Mouse (Mus musculus): ENCODE results near the gene Znrf1.
"Not testable (repeated sequence)": the region's sequence is repeated elsewhere in the genome, so short reads cannot be mapped to it uniquely, and the experiment has no call there.

Znrf1 gene

DNA sequence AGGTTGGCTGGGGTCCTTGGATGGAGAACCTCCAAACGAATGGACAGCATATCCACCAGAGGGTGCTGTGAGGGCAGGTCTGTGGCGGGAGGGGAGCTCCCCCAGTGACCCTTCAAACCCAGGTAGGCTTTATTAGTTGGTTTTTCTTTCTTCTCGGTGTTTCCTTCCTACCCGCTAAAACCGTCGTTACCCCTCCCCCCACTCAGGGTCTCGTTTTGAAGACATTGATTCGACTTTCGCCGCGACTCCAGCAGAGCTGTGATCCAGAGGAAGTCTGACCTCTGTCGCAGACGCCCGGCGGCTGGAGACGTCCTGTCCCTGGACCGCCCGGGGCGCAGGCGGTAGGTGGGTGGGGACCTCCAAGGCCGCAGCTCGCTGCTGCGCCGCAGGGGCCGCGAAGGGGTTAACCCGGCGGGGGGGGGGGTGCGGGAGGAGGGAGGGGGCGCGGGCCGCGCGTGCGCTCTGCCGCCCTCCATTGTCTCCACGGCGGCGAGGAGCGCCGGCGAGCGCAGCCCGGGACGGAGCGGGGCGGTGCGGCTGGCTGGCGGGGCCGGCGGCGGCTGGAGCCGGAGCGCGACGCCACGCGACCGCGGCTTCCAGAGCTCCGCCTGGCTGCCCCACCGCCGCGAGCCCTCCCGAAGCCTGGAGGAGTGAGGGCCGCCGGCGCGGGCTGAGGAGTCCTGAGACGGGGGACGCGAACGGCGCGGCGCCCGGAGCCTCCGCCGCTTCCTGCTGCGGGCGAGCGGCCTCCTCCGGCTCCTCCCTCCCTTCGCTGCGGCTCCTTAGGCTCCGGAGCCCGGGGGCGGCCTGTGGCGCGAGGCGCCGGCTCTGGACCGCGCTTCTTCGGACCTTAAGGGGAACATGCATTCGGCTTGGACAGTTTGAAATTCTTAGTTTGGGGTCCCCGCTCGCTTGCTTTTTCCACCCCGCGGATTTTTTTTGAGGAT lies at the start of gene Znrf1:
TSS of gene Znrf1 (plus strand) at position 67 of the 947 bp plus-strand sequence.
- DNase-seq (ENCODE audit: low read depth, low spot score), result no peak

DNA sequence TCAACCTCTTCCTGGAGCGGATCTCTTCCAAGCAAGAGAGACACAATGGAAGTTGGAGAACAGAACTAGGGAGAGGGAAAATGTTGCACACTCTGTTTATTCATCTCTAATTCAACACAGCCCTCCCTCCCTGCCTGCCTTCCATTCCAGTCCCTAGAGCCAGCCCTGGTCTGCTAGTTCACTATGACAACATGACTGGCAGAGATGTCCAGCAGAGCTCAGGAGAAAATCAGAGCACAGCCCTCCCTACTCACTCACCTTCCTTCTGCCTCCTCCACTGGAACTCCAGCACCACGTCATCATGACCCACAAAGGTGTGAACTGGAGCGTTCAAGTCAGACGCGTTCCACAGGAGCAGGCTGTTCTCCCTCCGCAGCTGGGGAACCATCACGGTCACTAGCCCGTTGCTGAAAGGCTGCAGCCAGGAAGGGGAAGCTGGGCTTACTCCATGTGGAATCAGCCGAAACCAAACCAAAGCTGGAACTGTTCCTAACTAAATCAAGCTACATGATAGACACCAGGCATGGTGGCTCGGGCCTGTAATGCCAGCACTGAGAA lies 45.8 kb upstream of the Znrf1 start:
- DNase-seq (ENCODE audit: low read depth, low spot score), result no peak

DNA sequence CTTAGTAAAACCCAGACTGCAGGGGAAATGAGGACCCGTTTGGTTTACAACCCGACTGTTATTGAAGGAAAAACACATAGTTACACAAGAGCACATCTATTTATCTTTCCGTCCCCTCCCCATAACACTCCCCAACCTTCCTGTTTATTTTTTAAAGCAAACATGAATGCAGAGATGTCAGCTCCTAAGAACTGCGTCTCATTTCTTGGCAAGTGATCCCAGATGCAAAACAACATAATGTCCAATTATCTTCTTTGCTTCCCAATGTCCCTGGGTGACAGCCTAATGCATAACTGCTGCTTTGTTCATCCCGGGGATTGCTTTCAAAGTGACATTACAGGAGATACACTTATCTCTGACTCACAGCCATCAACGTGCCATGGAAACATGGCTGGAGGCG lies 44.7 kb upstream of the Znrf1 start:
- no peak for DNase-seq (ENCODE audit: low read depth, low spot score)

DNA sequence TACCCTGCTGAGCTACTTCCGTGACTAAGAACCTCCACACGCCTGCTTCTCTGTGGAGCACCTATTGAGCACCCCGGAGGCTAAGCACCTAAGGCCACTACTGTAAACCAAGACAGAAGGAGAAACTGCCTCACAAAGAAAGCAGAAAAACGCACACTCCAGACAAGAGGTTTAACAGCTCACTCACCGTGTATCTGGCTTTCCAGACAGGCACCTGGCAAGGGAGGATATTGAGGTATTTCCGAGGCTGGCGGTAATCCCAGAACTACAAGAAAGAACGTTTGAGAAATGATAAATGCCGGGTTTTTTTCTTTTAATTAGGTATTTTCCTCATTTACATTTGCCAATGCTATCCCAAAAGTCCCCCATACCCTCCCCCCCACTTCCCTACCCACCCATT lies 43.4 kb upstream of the Znrf1 start:
- DNase-seq (ENCODE audit: low read depth, low spot score), result no peak

DNA sequence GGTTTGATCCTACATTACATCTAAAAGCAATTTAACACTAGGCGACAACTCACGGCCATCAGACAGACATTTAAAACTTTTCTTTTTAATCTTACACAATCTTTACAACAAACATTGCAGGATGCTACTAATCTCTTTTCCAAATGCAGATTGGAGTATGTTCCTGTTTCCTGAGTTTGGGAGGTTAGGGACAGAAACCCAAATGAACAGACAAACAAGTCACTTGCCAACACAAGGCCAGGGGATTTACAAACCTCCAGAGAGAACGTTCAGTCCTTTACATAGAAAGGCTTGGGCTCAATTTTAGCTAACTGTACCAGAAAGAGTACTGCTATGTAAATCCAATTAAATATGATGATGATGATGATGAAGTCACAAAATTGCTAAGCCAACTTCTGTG lies 42.7 kb upstream of the Znrf1 start:
- DNase-seq (ENCODE audit: low read depth, low spot score), result no peak

DNA sequence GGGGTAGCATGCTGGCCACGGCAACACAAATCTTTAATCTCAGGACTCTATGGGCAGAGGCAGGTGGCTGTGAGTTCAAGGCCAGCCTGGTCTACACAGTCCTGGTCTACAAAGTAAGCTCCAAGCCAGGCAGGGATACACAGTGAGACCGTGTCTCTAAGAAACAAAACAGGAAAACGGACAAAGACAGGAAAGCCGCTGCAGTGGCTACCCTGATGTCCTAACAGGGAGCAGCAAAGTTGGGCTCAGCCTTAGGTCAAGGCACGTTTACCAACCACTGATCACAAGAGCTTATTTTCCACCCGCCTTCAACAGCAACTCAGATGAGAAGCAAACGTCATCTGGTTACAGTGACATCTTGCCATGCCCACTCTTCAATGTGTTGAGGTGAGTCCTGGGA lies 39.6 kb upstream of the Znrf1 start:
- no peak for DNase-seq (ENCODE audit: low read depth, low spot score)

DNA sequence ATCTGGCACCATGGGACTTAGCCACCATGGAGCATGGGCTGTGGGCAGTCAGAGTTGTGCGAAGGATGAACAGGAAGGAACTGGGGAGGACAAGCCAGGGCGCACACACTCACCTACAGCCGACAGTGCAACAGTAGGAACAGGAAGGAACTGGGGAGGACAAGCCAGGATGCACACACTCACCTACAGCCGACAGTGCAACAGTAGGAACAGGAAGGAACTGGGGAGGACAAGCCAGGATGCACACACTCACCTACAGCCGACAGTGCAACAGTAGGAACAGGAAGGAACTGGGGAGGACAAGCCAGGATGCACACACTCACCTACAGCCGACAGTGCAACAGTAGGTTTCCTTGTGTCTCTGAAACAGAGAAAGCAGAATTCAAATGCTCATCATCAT lies 37.6 kb upstream of the Znrf1 start:
- not testable (repeated sequence) for DNase-seq (ENCODE audit: low read depth, low spot score)

DNA sequence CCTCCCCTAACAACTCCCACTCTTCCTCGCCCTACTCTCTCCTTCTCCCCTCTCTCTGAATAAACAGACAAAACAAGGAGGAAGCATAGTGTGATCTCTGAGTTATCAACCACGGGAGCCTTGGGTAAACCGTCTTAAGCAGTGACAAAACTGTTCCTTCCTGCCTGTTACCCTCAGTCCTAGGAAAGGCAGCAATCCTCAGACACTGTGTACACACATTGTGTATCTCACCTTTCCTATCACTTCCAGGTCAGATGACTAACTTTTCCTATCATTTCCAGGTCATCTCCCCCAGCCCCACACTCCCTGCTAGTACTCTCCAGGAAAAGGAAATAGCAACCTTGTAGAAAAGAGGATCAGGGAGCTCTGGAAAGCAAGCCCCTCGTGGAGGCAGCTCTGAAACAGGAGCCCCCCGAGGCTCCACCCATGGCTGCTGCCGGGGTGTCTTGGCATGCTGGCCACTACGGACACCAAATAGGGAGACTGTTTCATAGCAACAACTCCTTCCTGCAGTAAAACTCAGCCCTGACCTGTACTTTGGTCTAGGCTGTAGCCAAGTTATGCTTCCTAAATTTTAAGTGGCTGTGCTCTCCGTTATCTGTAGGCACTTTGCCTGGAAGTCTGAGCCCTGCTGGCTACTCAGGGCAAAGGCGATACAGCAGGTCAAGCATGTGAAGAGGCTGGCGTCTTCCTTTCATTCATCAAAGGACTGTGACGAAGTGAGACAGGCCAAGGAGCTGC lies 34.0 kb upstream of the Znrf1 start:
- no peak for DNase-seq (ENCODE audit: low read depth, low spot score)

DNA sequence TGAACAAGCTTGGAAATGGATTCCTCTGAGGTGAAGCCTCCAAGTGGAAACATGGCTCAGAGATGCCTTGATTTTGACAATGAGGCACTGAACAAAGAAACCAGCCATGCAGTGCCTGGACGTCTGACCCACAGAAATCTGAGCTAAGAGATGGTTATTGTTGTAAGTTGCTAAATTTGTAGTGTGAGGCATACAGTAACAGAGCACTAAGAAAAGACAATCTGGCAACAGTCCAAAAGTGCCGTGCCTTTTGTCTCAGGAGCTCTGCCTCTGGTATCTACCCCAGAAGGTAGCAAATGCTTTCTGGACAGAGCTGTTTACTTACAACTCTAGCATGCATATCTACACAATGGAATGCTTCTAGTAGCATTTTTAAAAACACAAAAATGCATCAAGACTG lies 27.3 kb upstream of the Znrf1 start:
- DNase-seq (ENCODE audit: low read depth, low spot score), result no peak

DNA sequence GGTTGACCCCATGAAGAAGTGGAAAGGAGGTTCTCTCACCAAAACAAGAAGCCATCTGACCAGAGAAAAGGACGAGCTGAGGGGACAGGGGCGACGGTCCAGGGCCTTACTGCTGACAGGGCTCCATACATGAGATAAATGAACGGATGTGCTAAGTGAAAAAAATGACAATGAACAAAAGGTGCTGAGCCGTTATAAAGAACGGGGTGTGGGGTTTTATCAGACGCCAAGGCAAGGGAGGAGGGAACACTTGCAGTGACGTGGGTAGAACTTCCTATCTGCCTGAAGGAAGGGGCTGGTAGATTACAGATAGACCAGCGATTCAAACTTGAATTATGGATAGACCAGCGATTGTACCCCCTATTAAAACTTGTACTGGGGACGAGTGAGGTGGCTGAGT lies 26.6 kb upstream of the Znrf1 start:
- no peak for DNase-seq (ENCODE audit: low read depth, low spot score)

DNA sequence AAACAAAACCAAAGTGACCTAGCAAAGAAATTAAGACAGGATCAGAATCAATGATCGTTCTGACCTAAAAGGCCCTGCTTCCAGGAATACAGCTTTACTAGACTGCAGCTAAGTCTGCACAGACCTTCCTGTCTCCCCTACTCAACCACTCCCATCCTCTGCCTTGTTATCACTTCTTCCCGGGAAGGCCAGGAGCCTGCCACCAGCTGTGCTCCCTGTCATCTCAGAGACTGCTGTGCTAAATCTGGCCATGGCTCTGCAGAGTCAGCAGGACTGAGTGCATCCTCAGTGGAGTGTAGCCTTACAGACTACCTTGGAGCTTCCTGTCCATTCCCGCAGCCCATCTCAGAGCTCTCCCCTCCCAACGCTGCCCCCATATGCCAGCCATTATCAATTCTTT lies 25.5 kb upstream of the Znrf1 start:
- DNase-seq (ENCODE audit: low read depth, low spot score), result no peak

DNA sequence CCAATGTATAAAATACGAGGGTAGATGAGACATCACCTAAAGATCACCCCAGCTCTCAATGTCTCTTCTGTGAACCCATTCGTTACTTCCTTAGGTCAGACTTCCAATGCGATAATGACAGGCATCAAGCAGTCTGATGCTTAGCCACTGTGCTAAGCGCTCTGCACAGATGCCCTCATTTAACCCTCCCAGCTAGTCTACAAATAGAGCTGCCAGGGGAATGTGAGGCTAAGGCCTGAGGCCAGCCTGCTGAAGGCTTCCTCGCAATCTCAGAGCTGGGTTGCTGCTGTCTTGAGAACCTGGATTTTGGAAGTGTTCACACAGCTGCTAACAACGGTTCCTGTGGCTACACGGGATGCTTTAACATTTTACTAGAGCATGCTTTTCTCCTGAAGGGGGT lies 23.0 kb upstream of the Znrf1 start:
- DNase-seq (ENCODE audit: low read depth, low spot score), result no peak

DNA sequence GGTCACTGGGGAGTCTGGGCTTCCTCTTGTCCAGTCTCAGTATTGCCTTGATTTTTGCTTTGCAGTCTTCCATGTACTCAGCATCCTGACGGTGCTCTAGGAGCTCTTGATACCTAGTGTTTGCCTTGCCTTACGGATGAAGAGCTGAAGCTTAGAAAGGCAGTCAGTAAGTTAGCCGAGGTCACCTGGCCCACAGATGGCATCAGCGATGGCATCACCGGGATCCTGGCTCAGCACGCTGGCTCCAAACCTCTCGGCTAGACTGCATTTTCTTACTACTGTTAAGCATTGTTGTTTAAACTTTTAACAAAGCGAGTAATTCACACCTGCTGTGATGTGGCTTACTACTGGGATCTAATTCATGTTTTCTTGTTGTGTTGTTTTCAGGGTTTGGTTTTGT lies 22.5 kb upstream of the Znrf1 start:
- no peak for DNase-seq (ENCODE audit: low read depth, low spot score)

DNA sequence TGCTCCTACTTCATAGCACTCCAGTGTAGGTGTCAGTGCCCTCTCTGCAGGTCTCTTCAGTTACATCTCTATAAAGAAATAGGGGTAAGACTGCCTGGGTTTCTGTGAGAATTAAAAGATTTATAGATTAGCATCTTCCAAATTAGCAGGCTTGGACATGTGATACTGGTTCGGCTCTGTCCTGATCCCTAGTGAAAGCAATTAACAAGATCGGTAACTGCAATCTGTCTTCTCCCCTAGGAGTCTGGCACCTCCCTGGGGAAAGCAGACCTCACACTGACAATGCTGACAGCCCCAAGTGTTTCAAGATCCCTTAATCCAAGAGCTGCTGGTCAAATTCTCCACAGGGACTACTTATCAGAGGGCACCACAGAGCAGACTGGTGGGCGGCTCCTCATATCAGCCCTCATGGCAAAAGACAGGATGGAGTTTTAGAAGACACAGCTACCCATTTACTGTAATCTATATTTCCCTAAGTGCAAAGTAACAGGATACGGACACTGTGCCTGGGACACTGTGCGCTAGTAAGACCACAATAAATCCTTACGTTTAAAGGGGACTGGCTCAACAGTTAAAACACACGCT lies 19.4 kb upstream of the Znrf1 start:
- DNase-seq (ENCODE audit: low read depth, low spot score), result no peak

DNA sequence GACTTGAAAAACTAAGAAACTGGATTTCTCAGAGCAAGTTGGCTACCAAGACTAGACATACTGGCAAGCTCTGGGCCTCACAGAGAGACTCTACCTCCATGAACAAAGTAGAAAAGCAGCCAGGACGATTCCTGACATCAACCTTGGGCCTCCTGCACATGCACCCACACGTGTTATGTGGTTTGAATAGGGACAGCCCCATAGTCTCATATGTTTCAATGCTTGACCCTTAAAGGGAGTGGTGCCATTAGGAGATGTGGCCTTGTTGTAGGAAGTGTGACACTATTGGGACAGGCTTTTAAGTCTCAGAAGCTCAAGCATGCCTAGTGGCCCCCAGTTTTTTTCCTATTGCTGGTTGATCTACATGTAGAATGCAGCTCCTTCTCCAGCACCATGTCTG lies 18.4 kb upstream of the Znrf1 start:
- no peak for DNase-seq (ENCODE audit: low read depth, low spot score)

DNA sequence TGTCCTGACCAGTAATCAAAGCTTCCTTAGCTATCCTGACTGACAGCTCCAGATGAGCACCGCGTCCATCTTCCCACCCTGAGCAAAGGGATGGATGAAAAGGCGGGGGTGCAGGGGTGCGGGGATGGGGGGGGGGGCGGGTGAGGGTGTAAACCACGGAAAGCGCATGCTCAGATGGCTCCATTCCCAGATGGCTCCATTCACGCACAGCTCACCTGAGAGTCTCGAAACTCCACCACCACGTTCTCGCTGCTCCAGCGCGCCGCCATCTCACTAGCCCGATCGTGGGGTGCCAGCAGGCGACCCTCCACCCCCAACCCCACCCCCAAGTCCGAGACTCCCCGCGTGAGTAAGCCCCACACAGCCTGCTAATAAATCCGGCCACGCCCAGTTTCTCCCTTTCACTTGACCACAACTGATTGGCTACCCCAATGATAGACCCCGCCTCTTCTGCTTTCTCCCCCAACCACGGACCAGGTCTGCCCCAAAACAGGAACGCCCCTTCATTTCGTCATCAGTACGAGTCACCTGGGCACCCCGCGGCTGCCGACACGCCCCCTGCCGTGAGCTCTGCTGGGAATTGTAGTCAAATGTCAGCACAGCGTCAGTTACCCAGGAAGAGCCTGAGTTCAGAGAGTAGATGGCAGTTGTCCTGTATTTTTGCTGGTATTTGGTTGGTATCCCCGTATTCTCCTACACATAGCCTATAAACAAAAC lies 14.0 kb upstream of the Znrf1 start, which contains the start of gene Wdr59:
TSS of gene Wdr59 (minus strand) at position 380 of the 717 bp plus-strand sequence.
- peak; percentile 99 for DNase-seq (ENCODE audit: low read depth, low spot score)

DNA sequence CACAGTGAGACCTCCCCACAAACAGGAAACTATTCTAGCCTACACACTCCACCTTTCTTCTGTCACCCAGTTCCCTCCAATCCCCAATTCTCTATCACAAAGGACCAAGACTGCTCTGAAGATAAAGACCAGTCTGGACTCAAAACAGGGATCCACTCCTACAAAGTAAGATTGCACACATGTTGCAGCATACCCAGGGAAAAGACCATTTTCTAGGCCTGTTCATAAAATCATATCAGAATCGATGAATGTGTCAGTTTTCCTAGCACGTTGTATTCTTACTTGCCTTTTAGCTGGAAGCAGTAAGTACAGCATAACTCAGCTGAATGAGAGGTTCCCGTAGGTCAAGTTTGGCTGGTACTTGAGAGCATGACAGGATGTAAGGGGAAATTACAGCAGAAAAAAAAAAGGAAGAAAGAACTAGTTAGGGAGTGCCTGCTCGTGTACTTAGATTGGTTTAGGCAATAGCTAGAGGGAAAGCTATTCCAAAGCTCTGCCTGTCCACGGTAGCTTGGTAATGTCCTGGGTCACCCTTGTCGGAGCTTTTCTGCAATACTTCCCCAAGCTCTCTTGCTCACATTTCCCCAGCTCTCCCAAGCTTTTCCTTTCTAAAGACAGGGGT lies 9.4 kb upstream of the Znrf1 start:
- no peak for DNase-seq (ENCODE audit: low read depth, low spot score)

DNA sequence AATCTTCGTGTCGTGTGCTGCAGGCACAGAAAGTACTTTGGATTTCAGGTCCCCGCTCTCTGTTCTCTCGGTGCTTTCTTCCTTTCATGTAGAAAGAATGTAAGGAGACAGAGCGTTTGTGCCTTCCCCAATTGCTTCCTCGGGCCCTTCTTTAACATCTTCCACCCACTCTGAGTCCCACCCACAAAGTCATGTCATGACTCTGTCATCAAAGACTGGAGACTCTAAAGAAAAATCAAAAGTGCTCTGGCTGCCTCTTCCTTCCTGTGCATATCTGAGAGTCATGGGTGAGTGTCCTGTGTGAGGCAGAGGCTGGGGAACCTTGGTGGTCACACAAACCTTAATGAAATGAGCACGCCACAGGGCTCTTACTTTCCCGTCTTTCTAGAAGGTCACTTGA lies 8.7 kb upstream of the Znrf1 start:
- DNase-seq (ENCODE audit: low read depth, low spot score), result no peak

DNA sequence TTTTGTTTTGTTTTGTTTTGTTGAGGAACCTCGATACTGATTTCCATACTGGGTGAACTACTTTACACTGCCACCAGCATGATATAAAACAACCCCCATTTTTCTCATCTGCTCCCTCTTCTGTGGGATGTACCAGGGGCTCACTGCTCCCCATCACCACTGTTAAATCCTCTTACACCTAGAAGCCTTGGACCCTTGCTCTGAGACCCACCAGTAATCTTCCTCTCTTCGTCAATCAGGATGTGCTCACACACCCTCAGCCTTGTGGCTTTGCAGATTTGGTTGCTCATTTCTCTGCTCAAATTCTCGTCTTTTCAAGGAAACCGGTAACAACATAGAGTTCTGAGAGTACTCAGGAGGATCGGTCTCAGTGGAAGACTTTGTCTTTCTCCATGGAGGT lies 7.8 kb upstream of the Znrf1 start:
- DNase-seq (ENCODE audit: low read depth, low spot score), result no peak

DNA sequence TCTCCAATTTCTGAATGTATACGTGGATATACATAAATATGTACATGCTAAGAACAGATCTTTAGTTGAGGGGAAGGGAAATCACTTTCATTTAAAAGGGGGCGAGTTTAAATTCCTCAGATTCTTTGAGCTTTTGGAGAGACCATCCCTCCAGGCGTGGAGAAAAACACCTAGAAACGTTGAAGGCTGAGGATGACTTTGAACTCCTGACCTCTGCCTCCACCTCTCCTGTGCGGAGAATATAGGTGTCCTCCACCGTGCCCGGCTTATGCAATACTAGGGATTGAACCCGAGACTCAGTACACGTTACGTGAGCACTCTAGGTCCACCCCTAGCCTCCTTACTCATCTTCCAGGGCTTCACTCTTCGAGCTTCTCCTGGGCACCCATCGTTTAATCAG lies 4.7 kb upstream of the Znrf1 start:
- no peak for DNase-seq (ENCODE audit: low read depth, low spot score)

DNA sequence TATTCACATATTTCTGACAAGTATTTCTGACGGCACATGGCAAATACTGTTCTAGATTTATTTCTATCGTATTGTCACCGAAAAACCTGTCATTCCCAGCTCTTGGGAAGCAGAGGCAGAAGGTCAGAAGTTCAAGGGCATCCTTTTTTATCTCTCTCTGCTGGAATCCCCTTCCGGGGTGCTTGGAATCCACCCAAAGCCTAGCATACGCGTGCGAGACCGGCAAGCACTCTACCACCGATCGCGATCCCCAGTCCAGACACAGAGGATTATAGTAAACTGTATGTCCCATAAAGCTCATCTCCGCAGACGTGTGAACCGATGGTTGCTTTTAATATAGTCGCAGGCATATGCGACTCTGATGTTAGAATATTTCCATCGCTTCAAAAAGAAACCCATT lies 4.3 kb upstream of the Znrf1 start:
- DNase-seq (ENCODE audit: low read depth, low spot score), result no peak

All from telencephalon, adult 2 months (tissue).